Mouse (Mus musculus) embryonic facial prominence, embryonic 10.5 days (tissue): ENCODE results near the gene Tnnt1. TPM values are rescaled to one million over a fixed set of nuclear protein-coding genes. Genes with fewer than 3 reads are reported as not detected.

Experiments
- DNase-seq: peaks from one replicate; pipeline ENCODE4 v3.0.0-alpha.2; 2017; ENCODE audit warnings: low spot score
- H3K27ac ChIP-seq: fragments of 300-500 bp; sonication (generic); replicated peaks from 2 replicates; pipeline ENCODE4 v1.5.1; 2016; ENCODE audit warnings: mild to moderate bottlenecking
- H3K27me3 ChIP-seq: fragments of 300-500 bp; sonication (generic); replicated peaks from 2 replicates; pipeline ENCODE4 v1.6.1; 2016; ENCODE audit warnings: low read depth, mild to moderate bottlenecking; ENCODE audit not compliant: poor library complexity, severe bottlenecking
- H3K36me3 ChIP-seq: fragments of 300-500 bp; sonication (generic); replicated peaks from 2 replicates; pipeline ENCODE4 v1.6.1; 2016; ENCODE audit warnings: mild to moderate bottlenecking, moderate library complexity
- H3K4me1 ChIP-seq: fragments of 300-500 bp; sonication (generic); 2 replicates; pipeline ENCODE4 v1.6.1; 2016
- H3K4me3 ChIP-seq: fragments of 300-500 bp; sonication (generic); 2 replicates; pipeline ENCODE4 v1.5.1; 2016; ENCODE audit warnings: mild to moderate bottlenecking, moderate library complexity
- H3K9me3 ChIP-seq: fragments of 300-500 bp; sonication (generic); 2 replicates; pipeline ENCODE4 v1.6.1; 2016; ENCODE audit warnings: mild to moderate bottlenecking
- WGBS: fragments of 180-500 bp; shearing (Covaris S2); methylation state at CpG from one replicate; pipeline ENCODE4 v1.1.7; 2016; 5-methylcytosine and 5-hydroxymethylcytosine counted together
- polyA plus RNA-seq: library from polyadenylated mRNA; unstranded; fragments of >200 nt; fragmentation: Nextera tagmentation; extraction: Ambion mirVana; gene quantifications from 2 replicates; pipeline ENCODE4 v1.2.1, GENCODE M21; 2016

Tnnt1 gene
- polyA plus RNA-seq: 8.3 and 10.4 TPM in 2 replicates

- Histone ChIP-seq H3K27ac (peak within 1 kb of the TSS; percentile 71), H3K27me3 (peaks cover 12% of the 10 kb centered on the region), H3K4me1 (peaks cover 35% of the 10 kb centered on the region), H3K36me3 (no peaks in the 10 kb centered on the region), H3K9me3 (no peaks in the 10 kb centered on the region), H3K4me3 (peak within 1 kb of the TSS; percentile 8; the same call in 1 of the 2 replicates)
- 16% methylated on average over 4 of the region's 4 CpGs for WGBS
- DNase-seq: peak; percentile 48
These were observed at the start of gene Tnnt1 for GRCm38 (mm10) chr7:4516332-4517050. Gene Tnnt1, minus strand, starts transcription at chr7:4516382.

- Histone ChIP-seq H3K4me1 (no peaks in the 10 kb centered on the region), H3K27ac (no peak overlapping the region), H3K36me3 (no peaks in the 10 kb centered on the region), H3K9me3 (no peaks in the 10 kb centered on the region), H3K27me3 (no peaks in the 10 kb centered on the region), H3K4me3 (no peak overlapping the region)
- DNase-seq: no peak
- WGBS: 86% methylated on average over 3 of the region's 3 CpGs
These were observed 46.5 kb upstream of the Tnnt1 start for GRCm38 (mm10) chr7:4562660-4563059.

GRCm38 (mm10) chr7:4557167-4557560 lies 41.0 kb upstream of the Tnnt1 start:
- H3K4me1 ChIP-seq: no peaks in the 10 kb centered on the region
- no peaks in the 10 kb centered on the region for H3K9me3 ChIP-seq
- no peak for DNase-seq
- H3K36me3 ChIP-seq: no peaks in the 10 kb centered on the region
- no peak overlapping the region for H3K4me3 ChIP-seq
- H3K27ac ChIP-seq: no peak overlapping the region
- H3K27me3 ChIP-seq: no peaks in the 10 kb centered on the region
- WGBS: 68% methylated on average over 6 of the region's 6 CpGs

GRCm38 (mm10) chr7:4556256-4557166 lies 40.3 kb upstream of the Tnnt1 start:
- Histone ChIP-seq H3K4me3 (no peak overlapping the region), H3K9me3 (no peaks in the 10 kb centered on the region), H3K4me1 (no peaks in the 10 kb centered on the region), H3K36me3 (no peaks in the 10 kb centered on the region), H3K27ac (no peak overlapping the region), H3K27me3 (no peaks in the 10 kb centered on the region)
- peak; percentile 87 for DNase-seq
- 25% methylated on average over 15 of the region's 15 CpGs for WGBS

GRCm38 (mm10) chr7:4547221-4547641 lies 31.0 kb upstream of the Tnnt1 start, which contains the start of gene Syt5:
Gene Syt5, minus strand, starts transcription at chr7:4547541.
- peak within 1 kb of the TSS; percentile 55 for H3K4me3 ChIP-seq
- H3K27ac ChIP-seq: peak within 1 kb of the TSS; percentile 66
- peaks cover 5% of the 10 kb centered on the region; the same call in 1 of the 2 replicates for H3K9me3 ChIP-seq
- DNase-seq: peak; percentile 48
- WGBS: 9% methylated on average over 33 of the region's 33 CpGs
- H3K36me3 ChIP-seq: no peaks in the 10 kb centered on the region
- peaks cover 18% of the 10 kb centered on the region for H3K4me1 ChIP-seq
- H3K27me3 ChIP-seq: peaks cover 25% of the 10 kb centered on the region

GRCm38 (mm10) chr7:4546591-4547131 lies 30.5 kb upstream of the Tnnt1 start:
- peak overlapping the region; percentile 66 for H3K27ac ChIP-seq
- H3K9me3 ChIP-seq: peaks cover 5% of the 10 kb centered on the region; the same call in 1 of the 2 replicates
- peak; percentile 85 for DNase-seq
- H3K4me3 ChIP-seq: peak overlapping the region; percentile 55
- whole genome bisulfite sequencing: 3% methylated on average over 26 of the region's 26 CpGs
- H3K36me3 ChIP-seq: no peaks in the 10 kb centered on the region
- peaks cover 18% of the 10 kb centered on the region for H3K4me1 ChIP-seq
- H3K27me3 ChIP-seq: peaks cover 25% of the 10 kb centered on the region

GRCm38 (mm10) chr7:4546050-4546449 lies 29.9 kb upstream of the Tnnt1 start:
- no peak for DNase-seq
- peak overlapping the region; percentile 55 for H3K4me3 ChIP-seq
- H3K4me1 ChIP-seq: peaks cover 18% of the 10 kb centered on the region
- peaks cover 25% of the 10 kb centered on the region for H3K27me3 ChIP-seq
- H3K9me3 ChIP-seq: peaks cover 5% of the 10 kb centered on the region; the same call in 1 of the 2 replicates
- H3K27ac ChIP-seq: peak overlapping the region; percentile 58; the same call in 1 of the 2 replicates
- H3K36me3 ChIP-seq: no peaks in the 10 kb centered on the region
- 73% methylated on average over 15 of the region's 15 CpGs for WGBS

- Histone ChIP-seq H3K9me3 (no peaks in the 10 kb centered on the region), H3K27me3 (peaks cover 16% of the 10 kb centered on the region), H3K27ac (no peak overlapping the region), H3K4me1 (peaks cover 11% of the 10 kb centered on the region), H3K36me3 (no peaks in the 10 kb centered on the region), H3K4me3 (no peak overlapping the region)
- WGBS: 33% methylated on average over 17 of the region's 17 CpGs
- no peak for DNase-seq
These were observed 25.8 kb upstream of the Tnnt1 start for GRCm38 (mm10) chr7:4542013-4542412.

- WGBS: 71% methylated on average over 5 of the region's 5 CpGs
- Histone ChIP-seq H3K27ac (no peak overlapping the region), H3K4me1 (peaks cover 4% of the 10 kb centered on the region), H3K27me3 (peaks cover 9% of the 10 kb centered on the region), H3K36me3 (no peaks in the 10 kb centered on the region), H3K4me3 (no peak overlapping the region), H3K9me3 (no peaks in the 10 kb centered on the region)
- no peak for DNase-seq
These were observed 25.2 kb upstream of the Tnnt1 start for GRCm38 (mm10) chr7:4541344-4541743.

- no peak overlapping the region for H3K4me3 ChIP-seq
- no peak for DNase-seq
These were observed 22.8 kb upstream of the Tnnt1 start for GRCm38 (mm10) chr7:4539019-4539418.

GRCm38 (mm10) chr7:4537181-4537580 lies 21.0 kb upstream of the Tnnt1 start:
- Histone ChIP-seq H3K9me3 (no peaks in the 10 kb centered on the region), H3K27ac (no peak overlapping the region), H3K4me1 (peaks cover 5% of the 10 kb centered on the region), H3K4me3 (no peak overlapping the region), H3K36me3 (no peaks in the 10 kb centered on the region), H3K27me3 (0 out of 2 replicates have a peak, but pooled peaks cover 4% of the 10 kb centered on the region)
- WGBS: 48% methylated on average over 4 of the region's 4 CpGs
- DNase-seq: no peak

More at GRCm38 (mm10) chr7:4539019-4539418, 22.8 kb upstream of the Tnnt1 start:
- Histone ChIP-seq H3K27ac (no peak overlapping the region), H3K4me1 (no peaks in the 10 kb centered on the region), H3K36me3 (no peaks in the 10 kb centered on the region), H3K9me3 (no peaks in the 10 kb centered on the region), H3K27me3 (0 out of 2 replicates have a peak, but pooled peaks cover 4% of the 10 kb centered on the region)
- WGBS: 77% methylated on average over 2 of the region's 2 CpGs

- Histone ChIP-seq H3K4me1 (peaks cover 13% of the 10 kb centered on the region), H3K36me3 (no peaks in the 10 kb centered on the region), H3K27me3 (0 out of 2 replicates have a peak, but pooled peaks cover 4% of the 10 kb centered on the region), H3K27ac (no peak overlapping the region), H3K4me3 (no peak overlapping the region), H3K9me3 (no peaks in the 10 kb centered on the region)
- DNase-seq: no peak
- WGBS: 91% methylated on average over 4 of the region's 4 CpGs
These were observed 20.2 kb upstream of the Tnnt1 start for GRCm38 (mm10) chr7:4536369-4536768.
